Mouse (Mus musculus) lung, embryonic 14.5 days (tissue): ENCODE data around the gene Hmg20a. TPM values are rescaled to one million over a fixed set of nuclear protein-coding genes. Genes with fewer than 3 reads are reported as not detected.

Experiments
- ATAC-seq: fragments of 200-750 bp; cut with Nextera tagmentation; 2 replicates; pipeline ENCODE4 v1.8.0; 2017; ENCODE audit warnings: mild to moderate bottlenecking, moderate TSS enrichment, moderate library complexity; ENCODE audit not compliant: insufficient read depth
- DNase-seq: peaks from one replicate; pipeline ENCODE4 v3.0.0-alpha.2; 2015
- H3K27ac ChIP-seq: fragments of 300-500 bp; sonication (generic); 2 replicates; pipeline ENCODE4 v1.5.1; 2014; ENCODE audit warnings: low read depth, mild to moderate bottlenecking, moderate library complexity
- H3K27me3 ChIP-seq: fragments of 300-500 bp; sonication (generic); 2 replicates; pipeline ENCODE4 v1.6.1; 2014; ENCODE audit warnings: low read length, control low read depth; ENCODE audit not compliant: insufficient read depth
- H3K36me3 ChIP-seq: fragments of 300-500 bp; sonication (generic); 2 replicates; pipeline ENCODE4 v1.6.1; 2014; ENCODE audit warnings: control low read depth; ENCODE audit not compliant: insufficient read depth
- H3K4me1 ChIP-seq: fragments of 300-500 bp; sonication (generic); 2 replicates; pipeline ENCODE4 v1.6.1; 2014; ENCODE audit warnings: antibody characterized with exemption, control low read depth; ENCODE audit not compliant: insufficient read depth
- H3K4me2 ChIP-seq: fragments of 300-500 bp; sonication (generic); 2 replicates; pipeline ENCODE4 v1.6.1; 2014; ENCODE audit warnings: mild to moderate bottlenecking
- H3K4me3 ChIP-seq: fragments of 300-500 bp; sonication (generic); 2 replicates; pipeline ENCODE4 v1.5.1; 2014; ENCODE audit warnings: low read depth, low read length
- H3K9ac ChIP-seq: fragments of 300-500 bp; sonication (generic); 2 replicates; pipeline ENCODE4 v1.6.1; 2014
- H3K9me3 ChIP-seq: fragments of 300-500 bp; sonication (generic); 2 replicates; pipeline ENCODE4 v1.6.1; 2016; ENCODE audit warnings: low read depth, low read length, control low read depth
- CTCF ChIP-seq: IDR thresholded peaks from 2 replicates; pipeline ENCODE4 v1.5.1; 2016; ENCODE audit warnings: antibody characterized with exemption, low read depth
- WGBS: fragments of 180-500 bp; shearing (Covaris S2); extraction: QIAGEN DNeasy Blood & Tissue Kit; methylation state at CpG from one replicate; pipeline ENCODE4 v1.1.7; 2014; 5-methylcytosine and 5-hydroxymethylcytosine counted together
- polyA plus RNA-seq: library from polyadenylated mRNA; unstranded; fragments of >200 nt; fragmentation: Nextera tagmentation; extraction: Ambion mirVana; gene quantifications from 2 replicates; pipeline ENCODE4 v1.2.1, GENCODE M21; 2014

The Hmg20a gene
- polyA plus RNA-seq, 1 experiment from 2014 or later = 60.0 TPM

- Histone ChIP-seq H3K9me3 (no peaks in the 10 kb centered on the region), H3K36me3 (no peaks in the 10 kb centered on the region), H3K4me1 (no peaks in the 10 kb centered on the region), H3K9ac (no peak overlapping the region), H3K27ac (no peak overlapping the region), H3K27me3 (no peaks in the 10 kb centered on the region), H3K4me2 (no peak overlapping the region), H3K4me3 (no peak overlapping the region)
- ATAC-seq = no peak
- DNase-seq = no peak
- WGBS = 45% methylated on average over 6 of the region's 6 CpGs
- TF ChIP-seq CTCF = no peak
These were observed 126.5 kb downstream of the Hmg20a start for GRCm38 (mm10) chr9:56544687-56545475.

Other genes with a start within 250 kb of the Hmg20a start
- 32.2 and 34.9 TPM in 2 replicates for gene Peak1, start 542 bp upstream of the Hmg20a start, polyA plus RNA-seq